Mouse (Mus musculus) hindbrain, embryonic 13.5 days (tissue): Measurements from ENCODE around the gene Tesk1. TPM values are rescaled to one million over a fixed set of nuclear protein-coding genes. Genes with fewer than 3 reads are reported as not detected.

Experiments
- ATAC-seq: fragments of 200-750 bp; cut with Nextera tagmentation; 2 replicates; pipeline ENCODE4 v1.8.0; 2017; ENCODE audit warnings: moderate TSS enrichment; ENCODE audit not compliant: low FRiP score
- H3K27ac ChIP-seq: fragments of 300-500 bp; sonication (generic); 2 replicates; pipeline ENCODE4 v1.5.1; 2015; ENCODE audit warnings: inconsistent platforms, mild to moderate bottlenecking, moderate library complexity
- H3K27me3 ChIP-seq: fragments of 300-500 bp; sonication (generic); 2 replicates; pipeline ENCODE4 v1.6.1; 2015; ENCODE audit warnings: mild to moderate bottlenecking, inconsistent platforms
- H3K36me3 ChIP-seq: fragments of 300-500 bp; sonication (generic); 2 replicates; pipeline ENCODE4 v1.6.1; 2015; ENCODE audit warnings: mild to moderate bottlenecking, inconsistent platforms
- H3K4me1 ChIP-seq: fragments of 300-500 bp; sonication (generic); replicated peaks from 2 replicates; pipeline ENCODE4 v1.6.1; 2015; ENCODE audit warnings: inconsistent platforms
- H3K4me2 ChIP-seq: fragments of 300-500 bp; sonication (generic); 2 replicates; pipeline ENCODE4 v1.6.1; 2015; ENCODE audit warnings: inconsistent platforms, mild to moderate bottlenecking, moderate library complexity
- H3K4me3 ChIP-seq: fragments of 300-500 bp; sonication (generic); 2 replicates; pipeline ENCODE4 v1.5.1; 2015; ENCODE audit warnings: mild to moderate bottlenecking, inconsistent platforms
- H3K9ac ChIP-seq: fragments of 300-500 bp; sonication (generic); 2 replicates; pipeline ENCODE4 v1.6.1; 2015; ENCODE audit warnings: mild to moderate bottlenecking, inconsistent platforms
- H3K9me3 ChIP-seq: fragments of 300-500 bp; sonication (generic); 2 replicates; pipeline ENCODE4 v1.6.1; 2016; ENCODE audit warnings: inconsistent platforms
- WGBS: fragments of 180-500 bp; shearing (Covaris S2); methylation state at CpG from one replicate; pipeline ENCODE4 v1.1.7; 2015; 5-methylcytosine and 5-hydroxymethylcytosine counted together
- polyA plus RNA-seq: library from polyadenylated mRNA; unstranded; fragments of >200 nt; fragmentation: Nextera tagmentation; extraction: Ambion mirVana; gene quantifications from 2 replicates; pipeline ENCODE4 v1.2.1, GENCODE M21; 2015

Tesk1 gene
- polyA plus RNA-seq, 1 experiment from 2014 or later = 9.7 TPM

DNA sequence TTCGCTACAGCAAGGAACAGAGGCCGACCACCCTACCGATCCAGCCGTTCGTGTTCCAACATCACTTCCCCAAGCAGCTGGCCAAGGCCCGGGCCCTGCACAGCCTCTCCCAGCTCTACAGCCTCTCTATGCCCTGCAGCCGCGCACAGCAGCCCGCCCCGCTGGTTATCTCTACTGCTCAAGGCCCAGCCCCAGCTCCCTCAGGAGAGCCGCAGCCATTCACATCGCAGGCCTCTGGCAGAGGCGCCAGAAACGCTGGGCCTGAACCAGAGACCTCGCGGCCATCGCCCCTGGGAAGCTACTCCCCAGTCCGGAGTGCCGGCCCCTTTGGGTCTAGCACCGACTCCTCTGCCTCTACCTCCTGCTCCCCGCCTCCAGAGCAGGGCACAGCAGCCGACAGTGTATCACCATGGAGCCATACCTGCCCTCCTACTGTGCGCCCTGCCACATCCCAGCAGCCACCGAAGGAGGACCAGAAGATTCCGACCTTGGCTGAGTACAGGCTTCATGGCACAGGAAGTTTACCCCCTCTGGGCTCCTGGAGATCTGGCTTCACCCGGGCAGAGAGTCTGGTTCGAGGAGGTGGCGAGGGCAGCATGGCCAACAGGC is 20.0 kb upstream of the Tesk1 start:
- peaks cover 16% of the 10 kb centered on the region for H3K4me1 ChIP-seq
- H3K4me2 ChIP-seq = no peak overlapping the region
- peaks cover 52% of the 10 kb centered on the region for H3K27me3 ChIP-seq
- peaks cover 92% of the 10 kb centered on the region for H3K36me3 ChIP-seq
- 80% methylated on average over 28 of the region's 28 CpGs for WGBS
- H3K27ac ChIP-seq = no peak overlapping the region
- H3K4me3 ChIP-seq = no peak overlapping the region
- no peak overlapping the region for H3K9ac ChIP-seq
- H3K9me3 ChIP-seq = no peaks in the 10 kb centered on the region
- no peak for ATAC-seq

GRCm38 (mm10) chr4:43423267-43423934 is 18.3 kb upstream of the Tesk1 start:
- Histone ChIP-seq H3K9me3 (no peaks in the 10 kb centered on the region), H3K27ac (no peak overlapping the region), H3K4me1 (peaks cover 31% of the 10 kb centered on the region), H3K4me2 (no peak overlapping the region), H3K4me3 (no peak overlapping the region), H3K9ac (no peak overlapping the region), H3K27me3 (peaks cover 59% of the 10 kb centered on the region), H3K36me3 (peaks cover 84% of the 10 kb centered on the region)
- ATAC-seq = no peak
- 94% methylated on average over 20 of the region's 20 CpGs for WGBS

DNA sequence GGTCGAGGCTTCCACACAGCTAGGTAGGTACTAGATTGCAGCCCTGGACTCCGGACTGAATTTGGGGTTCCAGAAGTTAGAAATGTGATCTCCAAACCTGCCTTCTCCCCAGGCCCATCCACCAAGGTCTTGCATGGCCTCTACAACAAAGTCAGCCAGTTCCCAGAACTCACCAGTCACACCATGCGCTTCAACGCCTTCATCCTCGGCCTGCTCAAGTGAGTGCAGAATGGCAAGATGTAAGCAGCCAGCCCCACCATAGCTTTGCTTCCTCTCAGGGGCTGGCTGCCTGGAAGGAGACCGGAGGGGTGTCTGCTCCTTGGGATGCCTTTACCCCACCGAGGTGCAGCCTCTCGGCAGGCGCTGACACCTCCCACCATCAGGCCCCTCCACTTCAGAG is 17.7 kb upstream of the Tesk1 start:
- ATAC-seq = no peak
- no peak overlapping the region for H3K27ac ChIP-seq

GRCm38 (mm10) chr4:43425197-43425596 is 16.5 kb upstream of the Tesk1 start:
- Histone ChIP-seq H3K9ac (peak overlapping the region; percentile 60), H3K27me3 (peaks cover 66% of the 10 kb centered on the region)
- 22% methylated on average over 14 of the region's 14 CpGs for WGBS

More for the DNA sequence above, 17.7 kb upstream of the Tesk1 start:
- Histone ChIP-seq H3K9me3 (no peaks in the 10 kb centered on the region), H3K27me3 (peaks cover 60% of the 10 kb centered on the region), H3K9ac (no peak overlapping the region), H3K4me3 (no peak overlapping the region), H3K36me3 (peaks cover 78% of the 10 kb centered on the region), H3K4me2 (no peak overlapping the region), H3K4me1 (peaks cover 32% of the 10 kb centered on the region)
- WGBS = 82% methylated on average over 9 of the region's 9 CpGs

GRCm38 (mm10) chr4:43425648-43426380 is 15.9 kb upstream of the Tesk1 start:
- no peak for ATAC-seq
- no peak overlapping the region for H3K27ac ChIP-seq
- WGBS = 19% methylated on average over 31 of the region's 31 CpGs
- peak overlapping the region; percentile 60; the same call in 1 of the 2 replicates for H3K9ac ChIP-seq
- H3K27me3 ChIP-seq = peaks cover 67% of the 10 kb centered on the region
- H3K4me1 ChIP-seq = peaks cover 26% of the 10 kb centered on the region
- no peaks in the 10 kb centered on the region for H3K9me3 ChIP-seq
- H3K36me3 ChIP-seq = peaks cover 66% of the 10 kb centered on the region
- H3K4me2 ChIP-seq = no peak overlapping the region
- H3K4me3 ChIP-seq = no peak overlapping the region

More at GRCm38 (mm10) chr4:43425197-43425596, 16.5 kb upstream of the Tesk1 start:
- no peak overlapping the region for H3K4me3 ChIP-seq
- H3K4me2 ChIP-seq = no peak overlapping the region
- peaks cover 67% of the 10 kb centered on the region for H3K36me3 ChIP-seq
- peaks cover 28% of the 10 kb centered on the region for H3K4me1 ChIP-seq
- H3K9me3 ChIP-seq = no peaks in the 10 kb centered on the region
- H3K27ac ChIP-seq = no peak overlapping the region
- ATAC-seq = no peak

DNA sequence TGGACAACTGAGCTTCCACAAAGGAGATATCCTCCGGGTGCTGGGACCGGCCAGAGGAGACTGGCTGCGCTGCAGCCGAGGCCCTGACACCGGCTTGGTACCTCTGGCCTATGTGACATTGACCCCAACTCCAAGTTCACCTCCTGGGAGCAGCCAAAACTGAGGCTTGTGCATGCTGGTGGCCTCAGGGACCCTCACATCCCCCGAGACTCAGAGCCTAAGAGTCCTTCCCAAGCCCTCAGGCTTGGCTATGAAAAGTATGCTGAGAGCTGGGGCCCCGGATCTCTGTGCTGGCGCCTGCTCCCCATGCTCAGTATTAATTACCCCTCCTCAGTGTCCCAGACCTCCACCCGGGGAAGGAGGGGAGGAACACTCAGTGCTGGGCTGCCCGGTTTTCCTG is 15.3 kb upstream of the Tesk1 start:
- Histone ChIP-seq H3K9ac (no peak overlapping the region), H3K9me3 (no peaks in the 10 kb centered on the region), H3K4me2 (no peak overlapping the region), H3K36me3 (peaks cover 61% of the 10 kb centered on the region), H3K27ac (no peak overlapping the region), H3K4me1 (peaks cover 26% of the 10 kb centered on the region), H3K4me3 (no peak overlapping the region), H3K27me3 (peaks cover 67% of the 10 kb centered on the region)
- no peak for ATAC-seq
- 48% methylated on average over 10 of the region's 10 CpGs for WGBS

DNA sequence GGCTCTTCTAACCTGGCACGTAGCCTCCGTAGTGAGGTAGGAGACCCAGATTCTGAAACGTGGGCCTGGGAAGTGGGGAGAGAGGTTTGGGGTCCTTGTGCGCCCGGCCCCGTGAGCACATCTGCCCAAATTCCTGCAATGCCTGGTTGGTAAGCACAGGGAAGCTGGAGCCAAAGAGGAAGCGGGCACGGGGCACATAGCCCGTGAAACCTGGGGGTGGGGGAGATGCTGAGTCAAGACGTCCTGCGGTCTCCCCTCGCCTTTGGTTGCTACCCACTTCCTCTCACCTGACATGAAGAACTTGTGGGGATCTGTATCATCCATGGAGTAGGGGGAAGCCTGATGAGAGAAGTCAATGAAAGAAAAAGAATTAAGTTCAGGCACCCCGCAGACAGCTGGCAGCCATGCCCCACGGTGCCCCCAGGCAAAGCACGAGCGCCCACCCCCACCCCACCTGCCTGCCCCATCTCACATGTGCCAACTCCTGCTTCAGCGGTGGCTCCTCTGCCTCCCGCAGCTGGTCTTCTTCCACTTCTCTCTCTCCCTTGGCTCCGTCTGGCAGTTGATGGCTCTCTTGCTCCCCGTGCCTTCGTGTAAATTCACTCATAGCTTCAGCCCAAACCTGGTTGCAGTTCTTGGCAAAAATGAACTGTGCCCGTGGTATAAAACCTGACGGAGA is 14.1 kb upstream of the Tesk1 start:
- H3K4me3 ChIP-seq = no peak overlapping the region; the same call in 1 of the 2 replicates
- whole genome bisulfite sequencing = 26% methylated on average over 23 of the region's 23 CpGs
- no peak overlapping the region for H3K27ac ChIP-seq
- no peaks in the 10 kb centered on the region for H3K9me3 ChIP-seq
- peaks cover 26% of the 10 kb centered on the region for H3K4me1 ChIP-seq
- no peak for ATAC-seq
- peaks cover 57% of the 10 kb centered on the region for H3K27me3 ChIP-seq
- H3K4me2 ChIP-seq = no peak overlapping the region
- peaks cover 49% of the 10 kb centered on the region for H3K36me3 ChIP-seq
- 0 out of 2 replicates have a peak overlapping the region, but pooled peaks have one; percentile 21 for H3K9ac ChIP-seq

- ATAC-seq = no peak
- peaks cover 43% of the 10 kb centered on the region for H3K36me3 ChIP-seq
- H3K4me2 ChIP-seq = no peak overlapping the region
- peaks cover 26% of the 10 kb centered on the region for H3K4me1 ChIP-seq
- 25% methylated on average over 16 of the region's 16 CpGs for WGBS
- H3K4me3 ChIP-seq = no peak overlapping the region
- H3K27me3 ChIP-seq = peaks cover 50% of the 10 kb centered on the region
- H3K27ac ChIP-seq = peak overlapping the region; percentile 60
- H3K9ac ChIP-seq = peak overlapping the region; percentile 29; the same call in 1 of the 2 replicates
- no peaks in the 10 kb centered on the region for H3K9me3 ChIP-seq
Measured at GRCm38 (mm10) chr4:43428180-43428861, 13.4 kb upstream of the Tesk1 start.

GRCm38 (mm10) chr4:43428946-43429345 is 12.8 kb upstream of the Tesk1 start, which contains the start of gene Fam166b:
Fam166b (minus strand) TSS chr4:43429134.
- H3K27me3 ChIP-seq = peaks cover 44% of the 10 kb centered on the region
- 12% methylated on average over 10 of the region's 10 CpGs for WGBS
- H3K9me3 ChIP-seq = no peaks in the 10 kb centered on the region
- no peak within 1 kb of the TSS for H3K4me2 ChIP-seq
- H3K36me3 ChIP-seq = peaks cover 36% of the 10 kb centered on the region
- no peak within 1 kb of the TSS; the same call in 1 of the 2 replicates for H3K4me3 ChIP-seq
- 0 out of 2 replicates have a peak, but pooled peaks have one; percentile 14 for ATAC-seq
- H3K9ac ChIP-seq = peak within 1 kb of the TSS; percentile 60
- H3K27ac ChIP-seq = peak within 1 kb of the TSS; percentile 60
- H3K4me1 ChIP-seq = peaks cover 26% of the 10 kb centered on the region

DNA sequence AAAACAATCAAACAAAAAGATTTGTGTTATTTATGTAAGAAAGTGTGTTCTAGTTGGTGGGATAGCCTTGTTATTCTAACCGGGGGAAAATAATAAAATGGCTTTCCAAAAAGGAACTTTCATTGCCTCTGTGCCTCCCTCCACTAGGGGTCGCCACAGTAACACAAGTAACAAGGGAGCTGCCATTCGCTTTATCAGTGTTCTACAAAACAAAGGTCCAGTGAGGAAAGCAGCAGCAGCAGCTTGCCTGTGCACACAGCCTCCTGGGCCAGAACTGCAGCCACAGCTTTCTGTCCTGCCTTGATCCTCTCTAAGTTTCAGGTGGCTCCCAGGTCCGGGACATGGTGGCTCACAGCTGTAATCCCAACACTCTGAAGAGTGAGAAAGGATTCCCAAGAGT is 10.0 kb upstream of the Tesk1 start:
- H3K4me2 ChIP-seq = no peak overlapping the region
- no peak for ATAC-seq
- 3% methylated on average over 4 of the region's 4 CpGs for WGBS

GRCm38 (mm10) chr4:43432832-43433231 is 8.9 kb upstream of the Tesk1 start:
- WGBS = 94% methylated on average over 1 of the region's 1 CpGs
- Histone ChIP-seq H3K36me3 (no peaks in the 10 kb centered on the region), H3K4me2 (no peak overlapping the region), H3K9me3 (no peaks in the 10 kb centered on the region), H3K4me1 (peaks cover 13% of the 10 kb centered on the region), H3K4me3 (no peak overlapping the region), H3K27me3 (peaks cover 9% of the 10 kb centered on the region; the same call in 1 of the 2 replicates), H3K27ac (no peak overlapping the region), H3K9ac (no peak overlapping the region)
- no peak for ATAC-seq

More for the DNA sequence above, 10.0 kb upstream of the Tesk1 start:
- Histone ChIP-seq H3K27ac (peak overlapping the region; percentile 88), H3K36me3 (peaks cover 9% of the 10 kb centered on the region), H3K27me3 (peaks cover 16% of the 10 kb centered on the region), H3K4me1 (peaks cover 22% of the 10 kb centered on the region), H3K4me3 (no peak overlapping the region), H3K9ac (no peak overlapping the region), H3K9me3 (no peaks in the 10 kb centered on the region)
